Mouse (Mus musculus) kidney, adult 2 months (tissue): ENCODE data around the gene Def6. TPM values are rescaled to one million over a fixed set of nuclear protein-coding genes. Genes with fewer than 3 reads are reported as not detected.
"Not testable (repeated sequence)": the region's sequence is repeated elsewhere in the genome, so short reads cannot be mapped to it uniquely, and the experiment has no call there.

Experiments
- DNase-seq: peaks from one replicate; pipeline ENCODE4 v3.0.0; 2021
- H3K27ac ChIP-seq: fragments of 200-500 bp; 2 replicates; pipeline ENCODE4 v1.5.1; 2012; ENCODE audit warnings: low read depth, low read length, control low read depth, inconsistent platforms; ENCODE audit not compliant: insufficient read depth
- H3K27me3 ChIP-seq: fragments of 200-500 bp; replicated peaks from 2 replicates; pipeline ENCODE4 v1.6.1; 2012; ENCODE audit warnings: mild to moderate bottlenecking, moderate library complexity, low read length, inconsistent platforms; ENCODE audit not compliant: control insufficient read depth, insufficient read depth
- H3K36me3 ChIP-seq: fragments of 200-500 bp; 2 replicates; pipeline ENCODE4 v1.6.1; 2012; ENCODE audit warnings: mild to moderate bottlenecking, moderate library complexity, low read length, inconsistent platforms; ENCODE audit not compliant: control insufficient read depth, insufficient read depth
- H3K4me1 ChIP-seq: fragments of 200-500 bp; 2 replicates; pipeline ENCODE4 v1.6.1; 2011; ENCODE audit warnings: low read length; ENCODE audit not compliant: control insufficient read depth, insufficient read depth
- H3K4me3 ChIP-seq: fragments of 200-500 bp; 2 replicates; pipeline ENCODE4 v1.5.1; 2011; ENCODE audit warnings: mild to moderate bottlenecking, low read depth, low read length, control low read depth; ENCODE audit not compliant: insufficient read depth
- CTCF ChIP-seq: fragments of 200-500 bp; conservative IDR thresholded peaks from 2 replicates; pipeline ENCODE4 v1.5.1; 2011; ENCODE audit warnings: low read depth, mild to moderate bottlenecking, control low read depth, low read length, moderate library complexity, mixed read lengths; ENCODE audit not compliant: insufficient read depth, insufficient read length
- POLR2A ChIP-seq: fragments of 200-500 bp; IDR thresholded peaks from one replicate; pipeline ENCODE4 v1.6.1; 2011; ENCODE audit warnings: low read depth, low read length, control low read depth
- WGBS: fragments of 180-500 bp; shearing (Covaris S2); methylation state at CpG from one replicate; pipeline ENCODE4 v1.1.7; 2018; 5-methylcytosine and 5-hydroxymethylcytosine counted together
- polyA plus RNA-seq: library from polyadenylated mRNA; depleted of rRNA; stranded (reverse); fragments of >200 nt; gene quantifications from 2 replicates; pipeline ENCODE4 v1.2.3, GENCODE M21; 2012

Gene Def6
- polyA plus RNA-seq, 1 experiment = 7.5 TPM

- Histone ChIP-seq H3K36me3 (no peaks in the 10 kb centered on the region), H3K4me3 (peak overlapping the region; percentile 63), H3K27me3 (no peaks in the 10 kb centered on the region), H3K4me1 (no peaks in the 10 kb centered on the region), H3K27ac (peak overlapping the region; percentile 71; the same call in 1 of the 2 replicates)
- TF ChIP-seq POLR2A (no peak), CTCF (no peak)
- WGBS = 67% methylated on average over 8 of the region's 8 CpGs
- DNase-seq = no peak
Observed at GRCm38 (mm10) chr17:28208314-28208612, 685 bp downstream of the Def6 start.

GRCm38 (mm10) chr17:28209457-28210110 lies 2.0 kb downstream of the Def6 start:
- no peak for DNase-seq
- 62% methylated on average over 4 of the region's 4 CpGs for WGBS
- TF ChIP-seq CTCF (no peak), POLR2A (no peak)
- Histone ChIP-seq H3K4me1 (no peaks in the 10 kb centered on the region), H3K27me3 (no peaks in the 10 kb centered on the region), H3K36me3 (no peaks in the 10 kb centered on the region), H3K27ac (no peak overlapping the region), H3K4me3 (no peak overlapping the region)

GRCm38 (mm10) chr17:28211921-28212341 lies 4.4 kb downstream of the Def6 start:
- H3K27me3 ChIP-seq = no peaks in the 10 kb centered on the region
- no peaks in the 10 kb centered on the region for H3K36me3 ChIP-seq
- no peak for TF ChIP-seq POLR2A
- no peak for TF ChIP-seq CTCF
- no peaks in the 10 kb centered on the region for H3K4me1 ChIP-seq
- H3K27ac ChIP-seq = no peak overlapping the region
- no peak for DNase-seq
- H3K4me3 ChIP-seq = no peak overlapping the region
- 68% methylated on average over 6 of the region's 6 CpGs for WGBS

- H3K27ac ChIP-seq = no peak overlapping the region
- no peak for TF ChIP-seq CTCF
- no peak for TF ChIP-seq POLR2A
- H3K4me1 ChIP-seq = no peaks in the 10 kb centered on the region
- H3K27me3 ChIP-seq = no peaks in the 10 kb centered on the region
- DNase-seq = no peak
- H3K36me3 ChIP-seq = no peaks in the 10 kb centered on the region
- H3K4me3 ChIP-seq = no peak overlapping the region
- WGBS = 53% methylated on average over 9 of the region's 9 CpGs
Observed at GRCm38 (mm10) chr17:28212391-28212790, 4.8 kb downstream of the Def6 start.

- no peak for DNase-seq
- WGBS = 40% methylated on average over 4 of the region's 4 CpGs
- no peak overlapping the region for H3K27ac ChIP-seq
- TF ChIP-seq CTCF (peak; percentile 32; the same call in 1 of the 2 replicates), POLR2A (no peak)
- no peaks in the 10 kb centered on the region for H3K27me3 ChIP-seq
- no peaks in the 10 kb centered on the region for H3K4me1 ChIP-seq
- H3K36me3 ChIP-seq = no peaks in the 10 kb centered on the region
- no peak overlapping the region for H3K4me3 ChIP-seq
Observed at GRCm38 (mm10) chr17:28213236-28213635, 5.7 kb downstream of the Def6 start.

GRCm38 (mm10) chr17:28216791-28217190 lies 9.2 kb downstream of the Def6 start:
- 88% methylated on average over 9 of the region's 9 CpGs for WGBS
- no peak for TF ChIP-seq CTCF
- TF ChIP-seq POLR2A = no peak
- H3K27ac ChIP-seq = no peak overlapping the region
- H3K4me3 ChIP-seq = no peak overlapping the region
- H3K36me3 ChIP-seq = no peaks in the 10 kb centered on the region
- DNase-seq = no peak
- H3K4me1 ChIP-seq = no peaks in the 10 kb centered on the region
- H3K27me3 ChIP-seq = no peaks in the 10 kb centered on the region

GRCm38 (mm10) chr17:28217721-28218649 lies 10.4 kb downstream of the Def6 start:
- peak; percentile 31 for DNase-seq
- Histone ChIP-seq H3K4me3 (no peak overlapping the region), H3K4me1 (no peaks in the 10 kb centered on the region), H3K27ac (no peak overlapping the region), H3K36me3 (no peaks in the 10 kb centered on the region), H3K27me3 (no peaks in the 10 kb centered on the region)
- WGBS = 40% methylated on average over 23 of the region's 23 CpGs
- no peak for TF ChIP-seq CTCF

GRCm38 (mm10) chr17:28222463-28222862 lies 14.9 kb downstream of the Def6 start:
- not testable (repeated sequence) for DNase-seq, H3K36me3 ChIP-seq, H3K27me3 ChIP-seq, H3K4me3 ChIP-seq, H3K4me1 ChIP-seq, H3K27ac ChIP-seq
- WGBS = 90% methylated on average over 10 of the region's 10 CpGs
